Mouse (Mus musculus): ENCODE measurements around the gene Rftn1.

The Rftn1 gene

DNA sequence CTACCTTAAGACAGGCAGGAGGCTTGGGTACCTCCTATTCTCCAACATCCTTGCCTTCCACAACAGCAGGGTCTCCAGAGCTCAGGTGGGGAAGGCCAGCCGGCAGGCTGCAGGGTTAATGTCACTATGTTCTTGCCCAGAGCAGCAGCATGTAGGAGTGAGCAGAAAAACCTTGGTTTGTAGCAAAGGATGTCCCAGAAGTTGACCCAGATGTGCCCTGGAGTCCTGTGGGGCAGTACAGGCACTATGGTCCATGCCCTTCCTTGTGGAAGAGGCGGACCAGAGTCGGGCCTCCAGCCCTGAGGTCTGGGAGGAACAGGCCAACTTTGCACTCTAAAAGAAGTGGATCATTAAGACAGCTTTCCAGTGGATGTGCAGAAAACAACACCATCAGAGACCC is 196.8 kb downstream of the Rftn1 start:
- no peak for DNase-seq (ENCODE audit: inconsistent age in 2 of 2, low spot score in 1 of 2)

- no peak for DNase-seq (ENCODE audit: inconsistent age in 2 of 2, low spot score in 1 of 2)
These were observed 197.6 kb downstream of the Rftn1 start for GRCm38 (mm10) chr17:49992625-49993603.

DNA sequence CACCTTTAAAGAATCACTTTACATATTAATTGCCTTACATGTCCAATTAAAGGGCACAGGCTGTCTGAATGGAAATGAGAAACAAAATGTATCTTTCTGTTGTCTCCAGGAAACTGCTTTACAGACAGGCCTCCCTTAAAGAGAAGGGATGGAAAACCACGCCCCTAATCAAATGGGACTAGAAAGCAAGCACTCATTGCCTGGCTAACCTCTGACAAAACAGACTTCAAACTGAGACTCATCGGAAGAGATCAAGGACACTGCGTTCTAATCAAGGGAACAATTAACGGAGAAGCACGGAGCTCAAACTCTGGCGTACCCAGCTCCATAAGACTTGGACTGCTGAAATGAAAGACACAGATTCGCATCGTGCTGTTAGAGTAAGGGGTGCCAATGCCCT is 200.9 kb downstream of the Rftn1 start:
- peak in 1 of 2 experiments; percentile 54 for DNase-seq (ENCODE audit: inconsistent age in 2 of 2, low spot score in 1 of 2)

DNA sequence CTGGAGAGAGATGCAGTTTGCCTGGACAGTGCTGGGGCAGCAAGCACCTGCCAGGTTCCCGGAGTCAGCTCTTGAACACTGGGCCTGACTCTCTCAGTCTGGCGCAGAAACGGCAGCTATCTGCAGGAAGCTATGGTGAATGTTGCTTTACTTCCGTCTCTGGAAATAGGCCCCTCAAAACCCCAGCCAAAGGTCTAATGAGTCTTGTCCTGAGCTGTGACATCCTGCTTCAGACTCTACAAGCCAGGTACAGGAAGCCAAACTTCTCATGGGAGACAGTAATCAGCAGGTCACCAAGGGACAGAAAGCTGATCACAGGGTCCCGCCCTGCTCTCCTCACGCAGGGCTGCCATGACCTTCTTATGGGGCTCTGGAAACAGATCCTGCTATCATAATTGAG is 203.4 kb downstream of the Rftn1 start:
- no peak for DNase-seq (ENCODE audit: inconsistent age in 2 of 2, low spot score in 1 of 2)

DNA sequence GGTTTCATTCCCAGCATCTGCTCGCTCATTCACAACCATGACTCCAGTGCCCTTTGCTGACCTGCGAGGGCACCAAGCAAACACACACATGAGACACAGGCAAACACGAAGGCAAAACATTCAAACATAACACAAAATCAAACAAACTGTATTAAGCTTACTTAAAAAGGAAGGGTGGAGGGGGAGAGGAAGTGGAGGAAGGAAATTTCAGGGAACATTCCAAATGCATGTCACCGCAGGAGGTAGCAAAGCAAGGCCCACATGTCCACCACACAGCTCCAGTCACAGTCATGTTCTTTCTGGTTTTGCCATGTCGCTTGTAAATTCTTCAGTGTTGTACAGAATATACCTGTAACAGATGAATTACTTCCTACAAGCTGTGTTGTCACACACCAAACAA is 207.0 kb downstream of the Rftn1 start:
- DNase-seq (ENCODE audit: inconsistent age in 2 of 2, low spot score in 1 of 2): no peak

- no peak for DNase-seq (ENCODE audit: inconsistent age in 2 of 2, low spot score in 1 of 2)
These were observed 207.7 kb downstream of the Rftn1 start for GRCm38 (mm10) chr17:49982611-49983390.

GRCm38 (mm10) chr17:49981591-49981990 is 208.9 kb downstream of the Rftn1 start:
- DNase-seq (ENCODE audit: inconsistent age in 2 of 2, low spot score in 1 of 2): no peak

- DNase-seq (ENCODE audit: inconsistent age in 2 of 2, low spot score in 1 of 2): peak; percentile 51 to 76
These were observed 210.7 kb downstream of the Rftn1 start for GRCm38 (mm10) chr17:49979761-49980285.

DNA sequence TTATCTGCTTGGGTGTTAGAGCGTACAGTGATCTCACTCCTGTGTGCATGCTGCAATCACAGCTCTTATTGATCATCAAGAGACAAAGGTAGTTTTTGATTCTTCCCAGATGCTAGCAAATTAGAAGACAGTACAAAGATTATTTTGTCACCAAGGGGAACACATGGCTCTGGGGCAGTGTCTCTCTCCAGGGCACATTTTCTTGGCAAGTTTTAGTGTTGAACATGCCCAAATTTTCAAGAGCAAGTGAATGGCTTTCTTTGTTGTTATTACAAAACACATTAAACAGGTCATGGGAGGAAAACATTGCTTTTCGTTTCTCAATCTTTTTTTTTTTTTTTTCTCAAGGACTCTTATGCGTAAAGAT is 213.1 kb downstream of the Rftn1 start:
- peak in 1 of 2 experiments; percentile 56 for DNase-seq (ENCODE audit: inconsistent age in 2 of 2, low spot score in 1 of 2)

DNA sequence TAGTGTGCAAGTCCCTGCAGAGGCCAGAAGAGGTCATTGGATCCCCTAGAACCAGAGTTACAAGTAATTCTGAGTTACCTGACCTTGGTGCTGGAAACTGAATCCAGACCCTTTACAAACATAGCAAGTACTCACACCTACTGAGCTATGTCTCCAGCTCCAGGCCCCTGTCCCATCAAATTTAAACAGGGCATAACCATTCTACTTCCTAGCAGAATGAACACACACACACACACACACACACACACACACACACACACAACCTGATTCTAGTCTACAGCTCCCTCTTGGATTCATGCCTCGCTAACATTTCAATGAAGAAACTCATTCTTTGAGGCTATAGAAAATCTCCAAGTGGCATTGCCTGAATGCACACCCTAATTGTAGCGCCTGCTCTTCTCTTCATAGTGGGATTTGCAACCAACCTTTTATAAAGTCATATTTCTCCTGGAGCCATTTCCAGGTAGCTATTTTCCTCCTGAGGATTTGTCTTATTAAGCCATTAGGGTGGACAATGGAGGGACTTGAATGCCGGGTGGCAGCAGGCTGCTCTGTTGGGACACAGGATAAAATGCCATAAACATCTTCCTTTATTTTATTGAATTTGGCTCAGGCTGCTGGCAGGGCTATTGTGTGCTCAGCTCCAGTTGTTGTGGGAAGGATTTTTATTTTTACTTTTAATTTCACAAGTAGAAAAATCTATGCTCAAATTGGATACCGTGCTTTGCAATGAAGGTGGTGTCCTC is 213.6 kb downstream of the Rftn1 start:
- no peak for DNase-seq (ENCODE audit: inconsistent age in 2 of 2, low spot score in 1 of 2)

DNA sequence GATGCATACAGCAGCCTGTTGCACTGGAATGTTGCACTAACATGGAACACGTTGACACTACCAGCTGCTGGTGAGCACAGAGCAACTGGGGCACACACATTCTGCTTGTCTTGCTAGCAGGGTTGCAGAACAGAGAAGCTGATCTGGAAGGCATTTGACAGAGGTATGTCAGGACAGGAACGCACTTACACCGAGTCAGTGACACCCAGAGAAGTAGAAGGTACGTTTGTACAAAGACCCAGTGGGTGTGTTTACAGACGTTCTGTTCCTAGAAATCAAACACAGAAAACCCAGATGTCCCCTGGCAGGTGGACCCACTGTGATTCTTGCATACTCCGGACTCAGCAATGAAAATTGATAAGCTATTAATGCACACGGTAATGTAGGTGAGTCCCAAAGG is 215.0 kb downstream of the Rftn1 start:
- no peak for DNase-seq (ENCODE audit: inconsistent age in 2 of 2, low spot score in 1 of 2)

GRCm38 (mm10) chr17:49974996-49975395 is 215.5 kb downstream of the Rftn1 start:
- no peak for DNase-seq (ENCODE audit: inconsistent age in 2 of 2, low spot score in 1 of 2)

DNA sequence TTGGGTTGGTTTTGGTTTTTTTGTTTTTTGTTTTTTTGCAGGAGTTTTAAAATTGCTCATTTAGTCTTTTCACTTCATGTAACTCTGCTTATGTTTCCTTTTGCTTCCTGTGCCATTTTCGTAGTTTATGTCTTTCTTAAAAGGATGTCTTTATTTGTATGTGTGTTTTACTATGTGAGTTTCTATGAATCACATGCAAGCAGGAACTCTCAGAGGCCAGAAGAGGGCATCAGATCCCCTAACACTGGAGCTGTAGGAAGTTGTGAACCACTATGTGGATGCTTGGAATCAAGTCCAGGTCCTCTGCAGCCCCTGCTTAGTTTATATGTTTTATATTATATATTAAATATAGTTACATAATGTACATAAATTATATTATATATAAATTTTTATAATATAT is 218.3 kb downstream of the Rftn1 start:
- DNase-seq (ENCODE audit: inconsistent age in 2 of 2, low spot score in 1 of 2): no peak

DNA sequence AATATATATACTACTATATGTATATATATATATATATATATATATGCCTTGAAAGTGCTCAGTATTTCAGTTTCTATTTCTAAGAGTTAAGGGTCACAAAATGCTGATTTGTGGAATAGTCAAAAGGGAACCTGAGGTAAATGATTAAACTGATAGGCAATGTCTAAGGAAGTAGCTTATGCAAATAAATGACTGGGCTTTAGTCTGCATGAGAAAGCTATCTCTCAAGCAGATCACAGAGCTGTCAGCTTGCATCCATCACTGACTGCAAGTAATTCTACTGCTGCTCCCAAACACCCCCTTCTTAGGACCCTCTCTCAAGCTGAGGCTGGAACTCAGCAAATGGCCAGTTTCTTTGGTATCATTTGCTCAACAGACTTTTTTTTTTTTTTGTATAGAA is 219.4 kb downstream of the Rftn1 start:
- DNase-seq (ENCODE audit: inconsistent age in 2 of 2, low spot score in 1 of 2): no peak

GRCm38 (mm10) chr17:49968467-49969207 is 221.8 kb downstream of the Rftn1 start:
- peak; percentile 36 to 82 for DNase-seq (ENCODE audit: inconsistent age in 2 of 2, low spot score in 1 of 2)

DNA sequence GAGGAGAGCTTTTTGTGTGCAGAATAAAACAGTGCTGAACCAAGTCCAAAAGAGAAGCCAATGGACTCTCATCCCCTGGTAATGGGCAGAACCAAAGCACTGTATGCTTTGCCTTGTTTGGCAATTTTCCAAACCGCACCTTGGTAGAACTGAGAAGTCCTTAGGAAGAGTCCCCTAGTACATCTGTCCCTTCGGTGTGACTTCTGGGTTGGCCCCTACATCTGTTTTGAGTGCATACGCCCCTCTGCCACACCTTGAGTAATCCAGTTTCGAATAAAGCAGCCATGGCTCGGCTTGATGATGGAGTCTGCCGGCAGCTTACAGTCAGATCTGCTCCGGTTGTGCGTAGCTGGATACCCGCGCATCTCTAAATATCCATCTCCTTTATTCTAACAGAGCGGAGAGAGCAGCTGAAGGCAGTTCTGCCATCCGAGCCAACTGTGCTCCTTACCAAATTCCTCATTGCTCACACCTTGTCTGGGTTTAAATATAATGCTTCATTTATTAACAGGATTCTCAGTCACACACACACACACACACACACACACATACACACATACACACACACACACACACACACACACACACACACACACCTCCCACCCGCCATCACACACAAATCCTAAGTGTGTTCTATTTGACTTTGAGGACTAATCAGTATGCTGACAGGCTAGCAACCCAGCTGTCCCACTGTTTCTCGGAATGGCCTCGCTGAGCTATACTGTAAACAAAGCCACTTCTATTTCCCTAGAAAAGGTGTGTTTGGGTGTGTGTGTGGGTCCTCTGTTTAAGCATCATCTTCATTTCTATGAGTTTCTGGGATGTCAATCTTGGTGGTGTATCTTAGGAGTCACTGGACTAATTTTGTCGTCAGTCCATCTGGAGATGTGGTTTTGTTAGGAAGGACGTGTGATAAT is 224.4 kb downstream of the Rftn1 start:
- DNase-seq (ENCODE audit: inconsistent age in 2 of 2, low spot score in 1 of 2): no peak

DNA sequence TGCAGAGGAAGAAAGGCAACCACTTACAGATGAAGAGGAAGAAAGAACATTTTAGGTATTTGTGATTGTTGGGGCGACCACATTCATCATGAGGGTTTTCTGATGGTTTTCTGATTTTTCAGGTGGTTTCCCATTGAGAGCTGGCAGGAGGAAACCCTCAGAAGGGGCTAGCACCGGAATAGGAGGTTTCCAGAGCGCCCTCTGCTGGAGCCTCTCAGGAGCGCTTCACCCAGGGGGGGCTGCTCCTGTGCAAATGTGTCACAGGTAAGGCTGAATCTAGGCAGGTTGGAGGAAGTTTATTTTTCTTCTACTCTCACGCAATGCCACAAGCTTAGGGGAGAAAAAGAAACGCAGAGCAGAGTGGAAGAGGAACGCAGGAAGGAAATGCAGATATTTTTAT is 225.4 kb downstream of the Rftn1 start:
- no peak for DNase-seq (ENCODE audit: inconsistent age in 2 of 2, low spot score in 1 of 2)

DNA sequence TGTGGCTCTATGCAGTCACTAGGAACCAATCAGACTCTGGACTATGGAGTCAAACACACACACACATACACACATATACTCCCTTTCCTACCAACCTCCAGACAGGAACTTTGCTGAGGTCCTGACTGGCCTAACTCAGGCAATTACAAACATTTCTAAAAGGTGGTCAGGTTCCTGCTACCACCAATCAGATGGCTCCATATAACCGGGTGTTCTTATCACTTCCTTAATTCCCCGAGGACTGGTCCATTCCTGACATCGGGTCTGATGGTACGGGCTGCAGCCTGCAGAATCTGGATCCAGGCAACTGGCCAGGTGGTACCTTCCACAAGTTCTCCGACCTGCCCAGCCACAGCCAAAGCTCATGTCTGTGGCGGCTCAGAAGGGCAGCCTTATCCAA is 226.0 kb downstream of the Rftn1 start:
- DNase-seq (ENCODE audit: inconsistent age in 2 of 2, low spot score in 1 of 2): no peak

DNA sequence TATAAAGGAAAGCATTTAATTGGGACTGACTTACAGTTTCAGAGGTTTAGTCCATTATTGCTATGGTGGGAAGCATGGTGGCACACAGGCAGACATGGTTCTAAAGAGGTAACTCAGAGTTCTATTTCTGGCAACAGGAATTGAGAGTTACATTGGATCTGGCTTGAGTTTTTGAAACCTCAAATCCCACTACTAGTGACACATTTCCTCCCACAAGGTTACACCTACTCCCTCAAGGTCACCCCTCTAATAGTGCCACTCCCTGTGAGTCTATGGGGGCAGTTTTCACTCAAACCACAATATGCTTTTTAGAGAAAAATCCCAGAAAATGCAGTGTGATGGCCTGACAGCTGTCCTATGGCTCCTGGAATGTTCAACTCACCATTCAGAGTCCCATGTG is 231.5 kb downstream of the Rftn1 start:
- no peak for DNase-seq (ENCODE audit: inconsistent age in 2 of 2, low spot score in 1 of 2)

Measured in adrenal gland, adult (tissue).